Mouse (Mus musculus): Measurements from ENCODE around the gene Flcn. TPM values are rescaled to one million over a fixed set of nuclear protein-coding genes. Genes with fewer than 3 reads are reported as not detected.

The Flcn gene
- polyA plus RNA-seq, 1 experiment from 2014 or later: 51.2 TPM

DNA sequence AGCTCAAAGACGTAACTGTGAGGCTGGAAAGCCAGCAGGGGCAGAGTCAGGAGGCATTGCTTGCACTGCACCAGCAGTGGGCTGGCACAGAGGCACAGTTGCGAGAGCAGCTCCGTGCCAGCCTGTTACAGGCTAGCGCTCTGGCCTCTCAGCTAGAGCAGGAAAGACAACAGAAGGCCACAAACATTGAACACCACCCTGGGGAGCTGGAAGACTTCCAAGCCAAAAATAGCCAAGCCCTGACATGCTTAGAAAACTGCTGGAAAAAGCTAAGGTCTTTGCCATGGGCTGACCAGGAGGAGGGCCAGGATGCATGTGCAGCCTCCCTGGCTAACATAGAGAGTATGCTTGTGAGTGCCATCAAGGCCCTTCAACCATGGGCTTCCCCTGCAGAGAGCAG, 50.6 kb downstream of the Flcn start:
- Histone ChIP-seq H3K27me3 (replicated peaks; ENCODE audit: control insufficient read depth, insufficient read depth, low read length) (no peaks in the 10 kb centered on the region), H3K4me1 (replicated peaks; ENCODE audit: control insufficient read depth, insufficient read depth, low read length) (no peaks in the 10 kb centered on the region), H3K36me3 (ENCODE audit: control insufficient read depth, insufficient read depth) (peaks cover 42% of the 10 kb centered on the region), H3K27ac (ENCODE audit: low read length) (no peak overlapping the region), H3K9ac (replicated peaks; ENCODE audit: low read depth, low read length) (no peak overlapping the region), H3K4me3 (replicated peaks; ENCODE audit: low read length) (no peak overlapping the region), H3K4me2 (ENCODE audit: low read length) (no peak overlapping the region), H3K9me3 (ENCODE audit: control insufficient read depth, low read length) (no peaks in the 10 kb centered on the region)
- WGBS: 50% methylated on average over 4 of the region's 4 CpGs
- ATAC-seq: no peak; the same call in 1 of the 2 replicates

- Histone ChIP-seq H3K36me3 (ENCODE audit: control insufficient read depth, insufficient read depth) (peaks cover 44% of the 10 kb centered on the region), H3K4me2 (ENCODE audit: low read length) (no peak overlapping the region)
Observed at GRCm38 (mm10) chr11:59758191-59758985, 51.4 kb downstream of the Flcn start.

GRCm38 (mm10) chr11:59756351-59756750, 53.5 kb downstream of the Flcn start:
- H3K9me3 ChIP-seq (ENCODE audit: control insufficient read depth, low read length): no peaks in the 10 kb centered on the region
- no peak for ATAC-seq

More at GRCm38 (mm10) chr11:59758191-59758985, 51.4 kb downstream of the Flcn start:
- no peak overlapping the region for H3K4me3 ChIP-seq (replicated peaks; ENCODE audit: low read length)
- no peak for ATAC-seq
- no peaks in the 10 kb centered on the region for H3K4me1 ChIP-seq (replicated peaks; ENCODE audit: control insufficient read depth, insufficient read depth, low read length)
- 90% methylated on average over 9 of the region's 9 CpGs for WGBS
- H3K9me3 ChIP-seq (ENCODE audit: control insufficient read depth, low read length): no peaks in the 10 kb centered on the region
- no peaks in the 10 kb centered on the region for H3K27me3 ChIP-seq (replicated peaks; ENCODE audit: control insufficient read depth, insufficient read depth, low read length)
- H3K9ac ChIP-seq (replicated peaks; ENCODE audit: low read depth, low read length): no peak overlapping the region
- H3K27ac ChIP-seq (ENCODE audit: low read length): no peak overlapping the region

DNA sequence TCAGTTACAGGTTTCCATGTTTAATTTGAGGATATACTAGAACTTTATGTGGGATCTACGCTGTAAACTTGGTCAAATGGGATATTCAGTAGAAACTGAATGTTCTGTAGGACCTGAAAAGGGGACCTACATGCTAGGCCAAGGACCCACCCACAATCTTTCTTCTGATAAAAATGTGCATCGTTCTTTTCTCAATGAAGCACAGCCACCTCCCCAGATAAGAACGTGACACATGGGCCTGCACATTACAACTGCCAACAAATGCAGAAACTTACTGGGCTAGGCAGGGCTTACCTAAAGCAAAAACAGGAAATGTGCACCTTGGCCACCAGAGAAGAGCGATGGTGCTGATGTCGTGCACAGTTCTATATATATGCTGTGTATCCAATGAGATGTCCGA, 55.3 kb downstream of the Flcn start:
- Histone ChIP-seq H3K9ac (replicated peaks; ENCODE audit: low read depth, low read length) (no peak overlapping the region), H3K27me3 (replicated peaks; ENCODE audit: control insufficient read depth, insufficient read depth, low read length) (no peaks in the 10 kb centered on the region), H3K36me3 (ENCODE audit: control insufficient read depth, insufficient read depth) (peaks cover 44% of the 10 kb centered on the region), H3K4me1 (replicated peaks; ENCODE audit: control insufficient read depth, insufficient read depth, low read length) (no peaks in the 10 kb centered on the region), H3K9me3 (ENCODE audit: control insufficient read depth, low read length) (no peaks in the 10 kb centered on the region), H3K4me3 (replicated peaks; ENCODE audit: low read length) (no peak overlapping the region), H3K27ac (ENCODE audit: low read length) (no peak overlapping the region), H3K4me2 (ENCODE audit: low read length) (no peak overlapping the region)
- ATAC-seq: no peak
- WGBS: 97% methylated on average over 6 of the region's 6 CpGs

More at GRCm38 (mm10) chr11:59756351-59756750, 53.5 kb downstream of the Flcn start:
- H3K36me3 ChIP-seq (ENCODE audit: control insufficient read depth, insufficient read depth): peaks cover 51% of the 10 kb centered on the region
- H3K27ac ChIP-seq (ENCODE audit: low read length): no peak overlapping the region
- 57% methylated on average over 4 of the region's 4 CpGs for WGBS
- no peaks in the 10 kb centered on the region for H3K27me3 ChIP-seq (replicated peaks; ENCODE audit: control insufficient read depth, insufficient read depth, low read length)
- H3K9ac ChIP-seq (replicated peaks; ENCODE audit: low read depth, low read length): no peak overlapping the region
- no peak overlapping the region for H3K4me2 ChIP-seq (ENCODE audit: low read length)
- no peak overlapping the region for H3K4me3 ChIP-seq (replicated peaks; ENCODE audit: low read length)
- H3K4me1 ChIP-seq (replicated peaks; ENCODE audit: control insufficient read depth, insufficient read depth, low read length): no peaks in the 10 kb centered on the region

DNA sequence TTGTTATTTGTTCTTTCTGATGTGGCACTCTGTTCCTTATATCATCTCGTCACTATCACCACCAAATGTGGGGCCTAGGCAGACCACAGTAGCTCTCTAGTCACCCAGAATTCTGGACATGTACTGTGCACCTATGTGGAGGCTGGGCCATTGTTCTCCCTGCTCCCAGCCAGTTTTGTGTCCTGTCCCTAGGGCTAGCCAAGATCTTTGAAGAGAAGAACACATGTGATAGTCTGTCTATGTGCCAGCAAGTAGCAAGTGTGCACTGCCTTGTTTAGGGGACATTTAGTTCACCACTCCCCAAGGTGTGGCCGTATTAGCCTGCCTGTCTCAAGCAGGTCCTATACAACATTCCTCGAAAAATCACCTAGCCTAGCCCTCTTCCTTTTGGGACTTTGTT, 60.8 kb downstream of the Flcn start:
- H3K27me3 ChIP-seq (replicated peaks; ENCODE audit: control insufficient read depth, insufficient read depth, low read length): no peaks in the 10 kb centered on the region
- no peaks in the 10 kb centered on the region for H3K9me3 ChIP-seq (ENCODE audit: control insufficient read depth, low read length)
- no peak overlapping the region for H3K9ac ChIP-seq (replicated peaks; ENCODE audit: low read depth, low read length)
- H3K4me1 ChIP-seq (replicated peaks; ENCODE audit: control insufficient read depth, insufficient read depth, low read length): no peaks in the 10 kb centered on the region
- ATAC-seq: no peak
- no peak overlapping the region for H3K4me2 ChIP-seq (ENCODE audit: low read length)
- no peak overlapping the region for H3K27ac ChIP-seq (ENCODE audit: low read length)
- WGBS: 93% methylated on average over 3 of the region's 3 CpGs
- peaks cover 34% of the 10 kb centered on the region for H3K36me3 ChIP-seq (ENCODE audit: control insufficient read depth, insufficient read depth)
- no peak overlapping the region for H3K4me3 ChIP-seq (replicated peaks; ENCODE audit: low read length)

- WGBS: 77% methylated on average over 2 of the region's 2 CpGs
- H3K36me3 ChIP-seq (ENCODE audit: control insufficient read depth, insufficient read depth): peaks cover 36% of the 10 kb centered on the region
- no peak overlapping the region for H3K4me3 ChIP-seq (replicated peaks; ENCODE audit: low read length)
- no peaks in the 10 kb centered on the region for H3K9me3 ChIP-seq (ENCODE audit: control insufficient read depth, low read length)
- ATAC-seq: no peak
- no peak overlapping the region for H3K27ac ChIP-seq (ENCODE audit: low read length)
- no peak overlapping the region for H3K9ac ChIP-seq (replicated peaks; ENCODE audit: low read depth, low read length)
- H3K4me1 ChIP-seq (replicated peaks; ENCODE audit: control insufficient read depth, insufficient read depth, low read length): no peaks in the 10 kb centered on the region
- H3K4me2 ChIP-seq (ENCODE audit: low read length): no peak overlapping the region
- H3K27me3 ChIP-seq (replicated peaks; ENCODE audit: control insufficient read depth, insufficient read depth, low read length): no peaks in the 10 kb centered on the region
Observed at GRCm38 (mm10) chr11:59746614-59747013, 63.2 kb downstream of the Flcn start.

DNA sequence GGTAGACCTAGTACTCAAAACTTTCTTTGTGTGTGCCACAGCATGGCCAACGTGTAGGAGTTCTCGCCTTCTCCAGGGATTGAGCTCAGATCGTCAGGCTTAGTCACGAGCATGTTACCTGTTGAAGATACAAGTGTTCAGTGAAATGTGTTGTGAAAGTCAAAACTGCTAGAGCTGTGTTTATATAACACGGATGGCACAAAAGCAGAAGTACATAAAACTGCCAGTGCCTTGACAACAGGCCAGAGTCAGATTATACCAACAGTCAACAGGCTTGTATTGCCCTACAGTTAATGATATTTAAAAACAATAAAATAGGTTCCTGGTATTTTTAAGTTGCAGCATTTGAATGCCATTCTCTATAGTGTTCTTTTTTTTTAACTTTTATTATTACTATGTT, 64.0 kb downstream of the Flcn start:
- Histone ChIP-seq H3K36me3 (ENCODE audit: control insufficient read depth, insufficient read depth) (peaks cover 35% of the 10 kb centered on the region), H3K9ac (replicated peaks; ENCODE audit: low read depth, low read length) (no peak overlapping the region), H3K9me3 (ENCODE audit: control insufficient read depth, low read length) (no peaks in the 10 kb centered on the region), H3K4me3 (replicated peaks; ENCODE audit: low read length) (no peak overlapping the region), H3K27ac (ENCODE audit: low read length) (no peak overlapping the region), H3K4me1 (replicated peaks; ENCODE audit: control insufficient read depth, insufficient read depth, low read length) (no peaks in the 10 kb centered on the region), H3K27me3 (replicated peaks; ENCODE audit: control insufficient read depth, insufficient read depth, low read length) (no peaks in the 10 kb centered on the region), H3K4me2 (ENCODE audit: low read length) (no peak overlapping the region)
- 91% methylated on average over 5 of the region's 5 CpGs for WGBS
- no peak for ATAC-seq

DNA sequence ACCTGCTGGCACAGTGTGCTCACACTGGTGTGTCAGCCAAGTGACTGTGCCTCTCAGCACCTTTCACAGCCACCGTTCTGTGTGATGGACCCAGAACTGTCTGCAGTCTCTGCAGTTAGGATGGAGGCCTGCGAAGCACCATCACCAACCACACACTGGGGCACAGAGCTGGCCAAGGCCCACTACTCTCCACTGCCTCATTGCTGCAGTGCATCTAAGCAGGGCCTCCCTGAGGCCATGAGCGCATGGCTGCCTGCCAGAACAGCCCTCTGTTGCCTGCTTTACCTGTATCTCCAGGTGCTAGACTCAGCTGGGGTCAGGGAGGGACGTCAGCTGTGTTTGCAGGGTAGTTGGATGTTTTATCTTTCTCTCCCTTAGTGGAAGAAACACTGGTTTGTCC, 65.4 kb downstream of the Flcn start:
- no peak overlapping the region for H3K4me2 ChIP-seq (ENCODE audit: low read length)
- H3K36me3 ChIP-seq (ENCODE audit: control insufficient read depth, insufficient read depth): peaks cover 38% of the 10 kb centered on the region

DNA sequence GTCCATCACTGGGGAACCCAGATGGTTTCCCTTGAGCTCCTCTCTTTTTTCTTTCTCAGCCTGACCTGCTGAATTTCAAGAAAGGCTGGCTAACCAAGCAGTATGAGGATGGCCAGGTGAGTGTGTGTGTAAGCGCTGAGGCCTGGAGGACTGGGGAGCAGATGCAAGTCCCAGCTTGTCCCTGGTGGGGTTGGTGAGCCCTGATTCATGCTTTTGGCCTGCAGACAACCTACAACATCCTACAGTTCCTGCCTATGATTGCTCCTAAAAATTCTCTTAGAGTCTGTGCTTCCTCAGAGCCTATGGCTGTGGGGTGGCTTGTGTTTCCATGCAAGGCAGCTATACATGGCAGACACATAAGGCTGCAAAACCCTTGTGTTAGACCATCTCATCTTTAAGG, 66.1 kb downstream of the Flcn start:
- Histone ChIP-seq H3K4me2 (ENCODE audit: low read length) (no peak overlapping the region), H3K36me3 (ENCODE audit: control insufficient read depth, insufficient read depth) (peaks cover 35% of the 10 kb centered on the region), H3K4me1 (replicated peaks; ENCODE audit: control insufficient read depth, insufficient read depth, low read length) (no peaks in the 10 kb centered on the region), H3K27me3 (replicated peaks; ENCODE audit: control insufficient read depth, insufficient read depth, low read length) (no peaks in the 10 kb centered on the region), H3K27ac (ENCODE audit: low read length) (no peak overlapping the region), H3K4me3 (replicated peaks; ENCODE audit: low read length) (no peak overlapping the region), H3K9me3 (ENCODE audit: control insufficient read depth, low read length) (no peaks in the 10 kb centered on the region), H3K9ac (replicated peaks; ENCODE audit: low read depth, low read length) (no peak overlapping the region)
- WGBS: 96% methylated on average over 1 of the region's 1 CpGs
- ATAC-seq: no peak

More for the DNA sequence above, 65.4 kb downstream of the Flcn start:
- Histone ChIP-seq H3K9me3 (ENCODE audit: control insufficient read depth, low read length) (no peaks in the 10 kb centered on the region), H3K27me3 (replicated peaks; ENCODE audit: control insufficient read depth, insufficient read depth, low read length) (no peaks in the 10 kb centered on the region), H3K9ac (replicated peaks; ENCODE audit: low read depth, low read length) (no peak overlapping the region), H3K27ac (ENCODE audit: low read length) (no peak overlapping the region), H3K4me1 (replicated peaks; ENCODE audit: control insufficient read depth, insufficient read depth, low read length) (no peaks in the 10 kb centered on the region), H3K4me3 (replicated peaks; ENCODE audit: low read length) (no peak overlapping the region)
- no peak for ATAC-seq
- WGBS: 93% methylated on average over 4 of the region's 4 CpGs
